Mouse (Mus musculus) forebrain, embryonic 10.5 days (tissue): ENCODE results near the gene Zfp281. TPM values are rescaled to one million over a fixed set of nuclear protein-coding genes. Genes with fewer than 3 reads are reported as not detected.

Source experiments
- DNase-seq: peaks from one replicate; pipeline ENCODE4 v3.0.0-alpha.2; 2017; ENCODE audit warnings: low spot score; ENCODE audit errors: extremely low spot score
- H3K27ac ChIP-seq: fragments of 300-500 bp; sonication (generic); 2 replicates; pipeline ENCODE4 v1.5.1; 2016; ENCODE audit warnings: mild to moderate bottlenecking
- H3K27me3 ChIP-seq: fragments of 300-500 bp; sonication (generic); 2 replicates; pipeline ENCODE4 v1.6.1; 2016; ENCODE audit warnings: mild to moderate bottlenecking; ENCODE audit not compliant: poor library complexity, severe bottlenecking
- H3K36me3 ChIP-seq: fragments of 300-500 bp; sonication (generic); replicated peaks from 2 replicates; pipeline ENCODE4 v1.6.1; 2016; ENCODE audit warnings: mild to moderate bottlenecking, moderate library complexity
- H3K4me1 ChIP-seq: fragments of 300-500 bp; sonication (generic); 2 replicates; pipeline ENCODE4 v1.6.1; 2016
- H3K4me3 ChIP-seq: fragments of 300-500 bp; sonication (generic); 2 replicates; pipeline ENCODE4 v1.5.1; 2016; ENCODE audit warnings: mild to moderate bottlenecking, moderate library complexity
- H3K9me3 ChIP-seq: fragments of 300-500 bp; sonication (generic); 2 replicates; pipeline ENCODE4 v1.6.1; 2016; ENCODE audit warnings: mild to moderate bottlenecking, moderate library complexity
- WGBS: fragments of 180-500 bp; shearing (Covaris S2); methylation state at CpG from one replicate; pipeline ENCODE4 v1.1.7; 2016; 5-methylcytosine and 5-hydroxymethylcytosine counted together
- polyA plus RNA-seq: library from polyadenylated mRNA; unstranded; fragments of >200 nt; fragmentation: Nextera tagmentation; extraction: Ambion mirVana; gene quantifications from 2 replicates; pipeline ENCODE4 v1.2.1, GENCODE M21; 2016

The Zfp281 gene
- polyA plus RNA-seq, 1 experiment from 2014 or later = 24.7 TPM

- no peak overlapping the region for H3K27ac ChIP-seq
- H3K9me3 ChIP-seq = no peaks in the 10 kb centered on the region
- no peaks in the 10 kb centered on the region for H3K36me3 ChIP-seq
- no peaks in the 10 kb centered on the region for H3K27me3 ChIP-seq
- WGBS = 92% methylated on average over 9 of the region's 9 CpGs
- H3K4me3 ChIP-seq = no peak overlapping the region
- no peak for DNase-seq
- no peaks in the 10 kb centered on the region for H3K4me1 ChIP-seq
Observed at GRCm38 (mm10) chr1:136600647-136601345, 23.9 kb upstream of the Zfp281 start.

GRCm38 (mm10) chr1:136601346-136601888 is 23.3 kb upstream of the Zfp281 start:
- WGBS = 93% methylated on average over 10 of the region's 10 CpGs
- H3K27ac ChIP-seq = no peak overlapping the region
- no peaks in the 10 kb centered on the region for H3K4me1 ChIP-seq
- no peak for DNase-seq
- no peaks in the 10 kb centered on the region for H3K27me3 ChIP-seq
- H3K36me3 ChIP-seq = no peaks in the 10 kb centered on the region
- H3K4me3 ChIP-seq = no peak overlapping the region
- H3K9me3 ChIP-seq = no peaks in the 10 kb centered on the region

- WGBS = 85% methylated on average over 5 of the region's 5 CpGs
Observed at GRCm38 (mm10) chr1:136602303-136602702, 22.4 kb upstream of the Zfp281 start.

GRCm38 (mm10) chr1:136604190-136604589 is 20.5 kb upstream of the Zfp281 start:
- H3K9me3 ChIP-seq = no peaks in the 10 kb centered on the region
- no peak overlapping the region for H3K27ac ChIP-seq
- no peak for DNase-seq
- H3K4me1 ChIP-seq = no peaks in the 10 kb centered on the region
- WGBS = 86% methylated on average over 4 of the region's 4 CpGs
- no peaks in the 10 kb centered on the region for H3K36me3 ChIP-seq
- H3K27me3 ChIP-seq = no peaks in the 10 kb centered on the region
- no peak overlapping the region for H3K4me3 ChIP-seq

More at GRCm38 (mm10) chr1:136602303-136602702, 22.4 kb upstream of the Zfp281 start:
- no peak overlapping the region for H3K27ac ChIP-seq
- no peaks in the 10 kb centered on the region for H3K36me3 ChIP-seq
- H3K9me3 ChIP-seq = no peaks in the 10 kb centered on the region
- H3K4me1 ChIP-seq = no peaks in the 10 kb centered on the region
- no peaks in the 10 kb centered on the region for H3K27me3 ChIP-seq
- no peak for DNase-seq
- H3K4me3 ChIP-seq = no peak overlapping the region

GRCm38 (mm10) chr1:136605790-136606189 is 18.9 kb upstream of the Zfp281 start:
- Histone ChIP-seq H3K36me3 (no peaks in the 10 kb centered on the region), H3K27me3 (no peaks in the 10 kb centered on the region), H3K9me3 (no peaks in the 10 kb centered on the region), H3K27ac (no peak overlapping the region), H3K4me3 (no peak overlapping the region), H3K4me1 (no peaks in the 10 kb centered on the region)
- no peak for DNase-seq
- WGBS = 83% methylated on average over 9 of the region's 9 CpGs

GRCm38 (mm10) chr1:136606278-136606677 is 18.4 kb upstream of the Zfp281 start:
- Histone ChIP-seq H3K4me3 (no peak overlapping the region), H3K4me1 (no peaks in the 10 kb centered on the region), H3K27me3 (no peaks in the 10 kb centered on the region), H3K27ac (no peak overlapping the region), H3K9me3 (no peaks in the 10 kb centered on the region), H3K36me3 (no peaks in the 10 kb centered on the region)
- WGBS = 92% methylated on average over 4 of the region's 4 CpGs
- DNase-seq = no peak

GRCm38 (mm10) chr1:136608339-136609261 is 16.1 kb upstream of the Zfp281 start:
- Histone ChIP-seq H3K4me3 (no peak overlapping the region), H3K27ac (no peak overlapping the region), H3K4me1 (peaks cover 6% of the 10 kb centered on the region; the same call in 1 of the 2 replicates), H3K9me3 (no peaks in the 10 kb centered on the region), H3K27me3 (no peaks in the 10 kb centered on the region), H3K36me3 (no peaks in the 10 kb centered on the region)
- 87% methylated on average over 11 of the region's 11 CpGs for WGBS
- DNase-seq = no peak

GRCm38 (mm10) chr1:136611803-136612202 is 12.9 kb upstream of the Zfp281 start:
- Histone ChIP-seq H3K27ac (no peak overlapping the region), H3K4me1 (peaks cover 8% of the 10 kb centered on the region; the same call in 1 of the 2 replicates), H3K27me3 (no peaks in the 10 kb centered on the region), H3K36me3 (no peaks in the 10 kb centered on the region), H3K4me3 (no peak overlapping the region), H3K9me3 (no peaks in the 10 kb centered on the region)
- DNase-seq = no peak
- WGBS = 86% methylated on average over 9 of the region's 9 CpGs

- no peak for DNase-seq
- Histone ChIP-seq H3K4me3 (no peak overlapping the region), H3K36me3 (no peaks in the 10 kb centered on the region), H3K9me3 (no peaks in the 10 kb centered on the region), H3K27me3 (no peaks in the 10 kb centered on the region), H3K27ac (no peak overlapping the region), H3K4me1 (peaks cover 8% of the 10 kb centered on the region; the same call in 1 of the 2 replicates)
- WGBS = 58% methylated on average over 6 of the region's 6 CpGs
Observed at GRCm38 (mm10) chr1:136613300-136613751, 11.4 kb upstream of the Zfp281 start.

GRCm38 (mm10) chr1:136614748-136615440 is 9.8 kb upstream of the Zfp281 start:
- H3K4me1 ChIP-seq = peaks cover 8% of the 10 kb centered on the region; the same call in 1 of the 2 replicates
- no peaks in the 10 kb centered on the region for H3K36me3 ChIP-seq
- no peak for DNase-seq
- 92% methylated on average over 11 of the region's 11 CpGs for WGBS
- H3K27me3 ChIP-seq = no peaks in the 10 kb centered on the region
- H3K27ac ChIP-seq = no peak overlapping the region
- H3K4me3 ChIP-seq = no peak overlapping the region
- no peaks in the 10 kb centered on the region for H3K9me3 ChIP-seq

GRCm38 (mm10) chr1:136617163-136617788 is 7.4 kb upstream of the Zfp281 start:
- no peak for DNase-seq
- H3K9me3 ChIP-seq = no peaks in the 10 kb centered on the region
- no peaks in the 10 kb centered on the region for H3K36me3 ChIP-seq
- no peaks in the 10 kb centered on the region for H3K27me3 ChIP-seq
- peaks cover 8% of the 10 kb centered on the region; the same call in 1 of the 2 replicates for H3K4me1 ChIP-seq
- 81% methylated on average over 7 of the region's 7 CpGs for WGBS
- no peak overlapping the region for H3K4me3 ChIP-seq
- no peak overlapping the region for H3K27ac ChIP-seq

GRCm38 (mm10) chr1:136618570-136618969 is 6.1 kb upstream of the Zfp281 start:
- 93% methylated on average over 1 of the region's 1 CpGs for WGBS
- Histone ChIP-seq H3K27me3 (no peaks in the 10 kb centered on the region), H3K4me3 (no peak overlapping the region), H3K36me3 (no peaks in the 10 kb centered on the region), H3K9me3 (no peaks in the 10 kb centered on the region), H3K4me1 (peaks cover 3% of the 10 kb centered on the region; the same call in 1 of the 2 replicates), H3K27ac (no peak overlapping the region)
- no peak for DNase-seq
